Mouse (Mus musculus): ENCODE measurements around the gene Igfbp2.

Gene Igfbp2

DNA sequence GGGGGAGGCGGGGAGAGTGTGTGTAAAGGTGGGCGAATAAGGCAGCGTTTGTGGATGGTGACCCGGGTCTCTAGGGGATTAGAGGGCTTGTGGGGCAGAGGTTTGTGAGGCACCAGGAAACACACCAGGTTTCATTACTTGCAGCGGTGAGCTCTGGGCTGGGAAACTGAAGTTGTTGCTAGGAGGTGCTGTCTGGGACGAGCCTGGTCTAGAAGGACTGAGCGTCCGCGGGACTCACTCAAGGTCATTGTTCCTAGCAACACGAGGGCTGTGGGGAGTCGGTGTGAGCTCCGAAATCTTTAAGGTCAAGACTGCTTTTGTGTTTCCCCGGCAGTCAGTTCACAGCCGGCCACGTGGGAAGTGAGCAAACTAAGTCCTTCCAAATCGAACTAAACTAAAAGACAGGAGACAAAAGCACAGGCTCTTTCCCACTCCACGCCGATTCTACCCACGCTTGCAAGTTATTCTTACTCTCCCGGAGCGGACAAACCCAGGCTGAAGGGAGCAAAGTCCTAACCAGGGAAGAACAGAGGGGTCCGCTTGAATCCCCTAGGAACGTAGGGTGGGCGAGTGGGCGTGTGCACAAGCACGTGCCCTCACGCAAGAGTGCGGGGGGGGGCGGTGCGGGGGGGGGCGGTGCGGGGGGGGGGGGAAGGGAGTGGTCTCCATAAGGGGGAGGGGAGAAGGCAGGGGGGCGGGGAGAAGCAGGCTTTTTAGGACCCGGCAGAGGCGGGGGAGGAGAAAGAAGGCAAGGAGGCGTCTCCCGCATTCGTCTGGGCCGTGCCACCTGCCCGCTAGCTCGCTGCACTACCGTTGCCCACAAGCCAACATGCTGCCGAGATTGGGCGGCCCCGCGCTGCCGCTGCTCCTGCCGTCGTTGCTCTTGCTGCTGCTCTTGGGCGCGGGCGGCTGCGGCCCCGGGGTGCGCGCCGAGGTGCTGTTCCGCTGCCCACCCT, at the start of gene Igfbp2:
Gene Igfbp2 (plus strand): TSS at position 753 of the 956 bp plus-strand sequence.
- peak; percentile 50 for DNase-seq (ENCODE audit: low read depth, low spot score)

- no peak for DNase-seq (ENCODE audit: low read depth, low spot score)
Observed at GRCm38 (mm10) chr1:72778789-72779188, 45.5 kb upstream of the Igfbp2 start.

GRCm38 (mm10) chr1:72780720-72781119, 43.6 kb upstream of the Igfbp2 start:
- DNase-seq (ENCODE audit: low read depth, low spot score): no peak

DNA sequence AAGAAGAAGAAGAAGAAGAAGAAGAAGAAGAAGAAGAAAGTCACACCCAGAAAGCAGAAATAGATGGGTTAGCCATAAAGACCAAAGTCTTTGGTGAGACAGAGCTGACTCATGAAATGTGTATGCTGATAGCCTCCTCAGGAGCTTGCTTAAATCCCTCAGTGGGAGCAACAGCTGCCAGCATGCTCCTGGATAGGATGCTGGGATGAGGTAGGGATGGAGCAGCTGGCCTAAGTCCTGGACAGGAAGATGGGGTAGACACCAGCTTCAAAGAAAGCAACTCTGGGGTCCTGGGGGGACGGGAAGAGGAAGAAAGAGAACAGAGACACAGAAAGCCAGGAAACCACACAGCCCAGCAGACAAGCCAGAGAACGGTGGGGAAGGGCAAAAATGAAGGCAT, 41.0 kb upstream of the Igfbp2 start:
- DNase-seq (ENCODE audit: low read depth, low spot score): no peak

DNA sequence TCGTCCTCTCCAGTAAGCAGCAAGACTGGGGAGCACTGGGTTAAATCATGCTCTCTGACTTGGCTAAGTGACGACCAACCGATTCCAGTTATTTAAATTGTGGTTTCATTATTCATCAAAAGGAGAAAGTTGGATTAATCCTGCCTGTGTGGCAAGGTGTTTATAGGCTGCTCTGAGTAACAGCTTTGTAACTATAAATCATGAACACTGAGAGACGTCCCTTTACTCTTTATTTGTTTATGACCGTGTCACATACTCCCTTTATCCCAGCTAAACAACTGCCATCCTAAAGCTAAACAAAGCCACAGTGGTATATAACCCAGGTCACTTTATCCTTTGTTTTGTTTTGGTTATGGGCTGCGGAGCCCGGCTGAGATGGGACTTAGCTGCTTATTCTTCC, 40.3 kb upstream of the Igfbp2 start:
- DNase-seq (ENCODE audit: low read depth, low spot score): no peak

- DNase-seq (ENCODE audit: low read depth, low spot score): no peak
Observed at GRCm38 (mm10) chr1:72790670-72791069, 33.6 kb upstream of the Igfbp2 start.

GRCm38 (mm10) chr1:72791743-72792142, 32.6 kb upstream of the Igfbp2 start:
- DNase-seq (ENCODE audit: low read depth, low spot score): no peak

DNA sequence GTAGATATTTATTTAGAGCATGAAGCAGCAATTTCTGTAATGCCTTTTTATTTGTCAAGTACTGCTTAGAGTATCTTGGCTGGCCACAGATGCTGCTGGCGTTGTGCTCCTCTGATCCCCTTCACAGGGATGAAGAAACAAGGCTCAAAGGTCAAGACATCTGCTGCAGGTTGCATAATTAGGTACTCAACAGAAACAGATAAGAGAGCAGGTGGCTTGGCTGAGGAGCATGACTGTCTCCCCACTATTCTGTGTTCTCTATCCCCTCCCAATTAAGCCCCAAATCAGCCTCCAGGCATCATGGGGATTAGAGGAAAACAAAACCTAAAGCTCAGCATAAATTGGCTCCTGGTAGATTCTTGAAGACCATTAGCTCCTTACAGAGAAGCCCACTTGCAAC, 32.0 kb upstream of the Igfbp2 start:
- DNase-seq (ENCODE audit: low read depth, low spot score): no peak

DNA sequence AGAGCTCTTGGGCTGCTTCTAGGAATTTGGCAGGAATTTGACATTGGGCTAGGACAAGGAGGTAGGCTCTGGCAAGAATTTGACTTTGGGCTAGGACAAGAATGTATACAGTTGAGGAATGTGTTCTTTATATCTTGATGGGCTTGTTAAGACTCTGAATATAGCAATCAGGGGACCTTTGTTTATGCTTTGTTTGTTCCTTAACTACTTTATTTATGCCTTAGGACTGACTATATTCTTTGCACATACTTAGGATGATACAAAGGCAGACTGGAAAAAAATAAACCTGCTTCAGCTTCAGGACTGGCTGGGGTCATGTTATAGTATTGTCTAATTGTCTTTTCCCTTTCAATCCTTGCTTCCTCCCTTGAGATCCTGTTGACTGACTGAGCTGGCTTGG, 31.1 kb upstream of the Igfbp2 start:
- no peak for DNase-seq (ENCODE audit: low read depth, low spot score)

DNA sequence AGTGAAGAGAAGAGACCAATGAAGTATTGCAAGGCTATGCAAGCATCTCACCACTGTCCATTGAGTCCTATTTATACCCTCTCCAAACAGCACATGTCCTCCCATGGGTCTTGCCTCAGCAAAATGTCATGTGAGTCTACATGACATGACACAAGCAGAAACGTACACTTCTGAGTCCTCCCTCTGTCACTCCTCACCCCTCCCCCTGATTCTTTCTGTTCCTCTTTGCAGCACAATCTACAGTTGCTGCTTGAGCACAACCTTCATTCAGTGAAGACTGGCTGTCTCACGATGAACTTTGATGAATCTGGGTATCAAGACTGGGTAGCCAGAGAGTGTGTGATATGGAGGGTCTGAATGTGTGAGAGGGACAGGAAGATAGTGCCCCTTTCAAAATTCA, 28.2 kb upstream of the Igfbp2 start:
- DNase-seq (ENCODE audit: low read depth, low spot score): no peak

GRCm38 (mm10) chr1:72797102-72797665, 27.1 kb upstream of the Igfbp2 start:
- DNase-seq (ENCODE audit: low read depth, low spot score): no peak

GRCm38 (mm10) chr1:72798441-72798840, 25.9 kb upstream of the Igfbp2 start:
- DNase-seq (ENCODE audit: low read depth, low spot score): peak; percentile 12

DNA sequence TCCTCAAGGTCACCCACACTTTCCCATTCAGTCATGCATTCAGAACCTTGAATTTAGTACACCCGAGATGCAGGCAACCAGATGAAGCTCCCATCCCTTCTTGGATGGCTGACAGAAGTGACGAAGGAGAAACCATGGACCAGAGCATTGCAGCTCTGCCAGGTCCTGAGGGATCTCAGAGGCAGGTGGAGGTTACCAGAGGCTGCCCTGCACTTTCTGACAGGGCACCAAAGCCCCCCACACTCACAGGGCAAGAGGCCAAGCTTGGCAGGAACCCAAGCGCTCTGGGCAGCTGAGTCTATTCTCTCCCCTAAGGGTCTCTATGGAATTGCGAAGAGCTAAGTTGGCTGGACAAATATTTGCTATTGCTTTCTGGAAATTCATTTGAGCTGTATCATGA, 20.3 kb upstream of the Igfbp2 start:
- DNase-seq (ENCODE audit: low read depth, low spot score): no peak

- no peak for DNase-seq (ENCODE audit: low read depth, low spot score)
Observed at GRCm38 (mm10) chr1:72805037-72805436, 19.3 kb upstream of the Igfbp2 start.

DNA sequence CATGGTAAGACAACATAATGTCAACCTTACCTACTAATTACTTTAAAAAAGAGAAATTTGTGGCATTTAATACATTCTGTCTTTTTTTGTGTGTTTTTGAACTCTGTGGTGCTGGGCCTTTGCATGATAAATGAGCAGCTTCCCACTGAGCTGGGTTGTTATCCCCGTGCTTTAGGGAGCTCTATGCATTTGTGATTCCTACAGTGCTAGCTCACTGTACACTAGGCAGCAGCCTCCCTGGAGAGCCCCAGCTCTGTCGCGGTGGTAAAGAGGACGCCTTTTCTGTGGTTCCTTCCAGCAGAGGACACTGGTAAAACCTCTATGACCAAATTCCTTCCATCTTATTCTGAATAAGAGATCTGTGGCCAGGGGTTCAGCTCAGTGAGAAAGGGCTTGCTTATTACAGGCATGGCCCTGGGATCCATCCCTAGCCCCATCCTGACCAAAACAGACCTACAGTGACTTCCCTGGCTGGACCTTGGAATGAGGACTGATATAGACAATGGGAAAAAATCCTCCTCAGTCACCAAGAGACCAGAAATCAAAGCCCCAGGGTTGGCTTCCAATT, 18.7 kb upstream of the Igfbp2 start:
- no peak for DNase-seq (ENCODE audit: low read depth, low spot score)

GRCm38 (mm10) chr1:72806044-72806584, 18.2 kb upstream of the Igfbp2 start:
- DNase-seq (ENCODE audit: low read depth, low spot score): no peak

- DNase-seq (ENCODE audit: low read depth, low spot score): no peak
Observed at GRCm38 (mm10) chr1:72809304-72809703, 15.0 kb upstream of the Igfbp2 start.

DNA sequence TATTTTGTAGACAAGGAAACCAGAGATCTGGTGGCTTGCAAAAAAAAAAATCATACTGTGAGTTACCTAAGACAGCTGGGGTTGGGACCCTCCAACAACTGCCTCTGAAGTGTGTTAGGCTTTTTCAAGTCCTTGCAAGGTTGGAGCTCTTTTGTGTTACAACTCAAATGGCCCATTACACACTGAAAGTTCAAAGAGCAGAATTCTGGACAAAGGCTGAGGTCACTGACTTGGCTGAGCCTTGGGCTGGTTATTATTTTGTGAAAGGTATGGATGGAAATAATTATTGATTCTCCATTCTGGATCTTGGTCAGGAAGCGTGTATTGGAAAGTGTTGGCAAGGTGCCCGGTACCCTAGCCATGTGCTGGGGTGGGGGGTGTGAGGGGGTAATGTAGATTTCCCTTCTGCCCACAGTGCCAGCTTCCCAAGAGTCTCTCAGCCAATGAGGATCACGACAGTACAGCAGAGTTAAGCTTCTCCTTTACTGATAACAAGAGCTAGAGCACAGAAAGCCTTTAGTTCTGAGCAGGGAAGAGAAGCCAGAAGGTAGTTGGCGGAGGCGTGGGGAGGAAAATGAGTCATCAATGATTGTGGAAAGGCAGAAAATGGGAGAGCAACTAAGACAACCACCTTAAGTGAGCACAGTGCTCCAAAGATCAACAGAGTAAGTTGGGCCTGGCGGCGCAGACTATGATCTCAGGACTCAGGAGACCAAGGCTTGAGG, 14.2 kb upstream of the Igfbp2 start:
- DNase-seq (ENCODE audit: low read depth, low spot score): peak; percentile 89

DNA sequence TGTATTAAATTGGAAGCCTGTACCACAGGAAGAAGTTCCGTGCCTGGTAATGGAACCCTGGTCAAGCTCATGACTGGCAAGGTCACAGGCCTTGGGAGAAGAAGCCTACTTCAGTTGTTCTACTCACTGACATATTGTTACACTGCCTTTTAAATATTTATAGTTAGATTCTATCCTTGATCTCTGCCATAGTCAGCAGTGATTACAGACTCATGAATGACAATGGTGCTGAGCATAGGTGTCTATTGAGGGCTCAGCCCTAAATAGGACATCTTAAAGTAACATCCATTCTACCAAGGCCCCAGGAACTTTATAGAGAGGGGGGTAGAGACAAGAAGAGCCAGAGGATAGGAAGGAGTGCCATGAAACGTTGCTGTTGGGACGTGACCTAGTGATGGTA, 13.2 kb upstream of the Igfbp2 start:
- no peak for DNase-seq (ENCODE audit: low read depth, low spot score)

- DNase-seq (ENCODE audit: low read depth, low spot score): no peak
Observed at GRCm38 (mm10) chr1:72813089-72813638, 11.1 kb upstream of the Igfbp2 start.

GRCm38 (mm10) chr1:72813639-72814403, 10.5 kb upstream of the Igfbp2 start:
- no peak for DNase-seq (ENCODE audit: low read depth, low spot score)

All from brain, adult 2 months (tissue).